Mouse (Mus musculus) mouse trophoblast stem cell (cell line): ENCODE results near the gene Gm21190.
"Not testable (repeated sequence)": the region's sequence is repeated elsewhere in the genome, so short reads cannot be mapped to it uniquely, and the experiment has no call there.

Source experiments
- in situ Hi-C, 2 experiments: fragments of 300-500 bp; cut with MseI, MboI; formaldehyde crosslinking; loops; 2 replicates in 1 of 2; 3 replicates in 1 of 2; pipeline ENCODE4 v1.15.1; 2025

Gene Gm21190

GRCm38 (mm10) chr5:15529122-15529521 lies at the start of gene Gm21190:
Gene Gm21190, minus strand, starts transcription at chr5:15529222.
- in situ Hi-C loops = not testable (repeated sequence)

- in situ Hi-C loops = not testable (repeated sequence)
Measured at GRCm38 (mm10) chr5:15577033-15577432, 48.0 kb upstream of the Gm21190 start, which contains the start of gene Gm21083. Gene Gm21083, plus strand, starts transcription at chr5:15577333.

GRCm38 (mm10) chr5:15573735-15574134 lies 44.7 kb upstream of the Gm21190 start:
- in situ Hi-C loops = not testable (repeated sequence)

- in situ Hi-C loops = not testable (repeated sequence)
Measured at GRCm38 (mm10) chr5:15561425-15562264, 32.6 kb upstream of the Gm21190 start.

- in situ Hi-C loops = not testable (repeated sequence)
Measured at GRCm38 (mm10) chr5:15558654-15559053, 29.6 kb upstream of the Gm21190 start.

GRCm38 (mm10) chr5:15549606-15550005 lies 20.6 kb upstream of the Gm21190 start:
- in situ Hi-C loops = not testable (repeated sequence)

GRCm38 (mm10) chr5:15549134-15549533 lies 20.1 kb upstream of the Gm21190 start:
- in situ Hi-C loops = not testable (repeated sequence)

- in situ Hi-C loops = not testable (repeated sequence)
Measured at GRCm38 (mm10) chr5:15548642-15549041, 19.6 kb upstream of the Gm21190 start.

- in situ Hi-C loops = not testable (repeated sequence)
Measured at GRCm38 (mm10) chr5:15522470-15522869, 6.6 kb downstream of the Gm21190 start.

GRCm38 (mm10) chr5:15522028-15522427 lies 7.0 kb downstream of the Gm21190 start:
- in situ Hi-C loops = not testable (repeated sequence)

- in situ Hi-C loops = not testable (repeated sequence)
Measured at GRCm38 (mm10) chr5:15520418-15520817, 8.6 kb downstream of the Gm21190 start.

GRCm38 (mm10) chr5:15517150-15517549 lies 11.9 kb downstream of the Gm21190 start:
- in situ Hi-C loops = not testable (repeated sequence)

- in situ Hi-C loops = not testable (repeated sequence)
Measured at GRCm38 (mm10) chr5:15512236-15512635, 16.8 kb downstream of the Gm21190 start.

- in situ Hi-C loops = not testable (repeated sequence)
Measured at GRCm38 (mm10) chr5:15509911-15510310, 19.1 kb downstream of the Gm21190 start.

GRCm38 (mm10) chr5:15508460-15509451 lies 20.3 kb downstream of the Gm21190 start:
- in situ Hi-C loops = not testable (repeated sequence)

- in situ Hi-C loops = not testable (repeated sequence)
Measured at GRCm38 (mm10) chr5:15507757-15508459, 21.1 kb downstream of the Gm21190 start.

- in situ Hi-C loops = no loop called here
Measured at GRCm38 (mm10) chr5:15507309-15507619, 21.8 kb downstream of the Gm21190 start.

- in situ Hi-C loops = no loop called here
Measured at GRCm38 (mm10) chr5:15506575-15507308, 22.3 kb downstream of the Gm21190 start.

- in situ Hi-C loops = not testable (repeated sequence)
Measured at GRCm38 (mm10) chr5:15498774-15499400, 30.1 kb downstream of the Gm21190 start.

- in situ Hi-C loops = not testable (repeated sequence)
Measured at GRCm38 (mm10) chr5:15498350-15498749, 30.7 kb downstream of the Gm21190 start.
